Mouse (Mus musculus) small intestine, adult 2 months (tissue): ENCODE results near the gene Rbp1.

ENCODE experiments used
- CTCF ChIP-seq: fragments of 200-500 bp; IDR thresholded peaks from 2 replicates; pipeline ENCODE4 v1.5.1; 2012; ENCODE audit warnings: low read depth, mild to moderate bottlenecking, control low read depth, inconsistent platforms, low read length, moderate library complexity, mixed read lengths; ENCODE audit not compliant: insufficient replicate concordance, insufficient read length; ENCODE audit errors: extremely low read depth
- POLR2A ChIP-seq: fragments of 200-500 bp; IDR thresholded peaks from 2 replicates; pipeline ENCODE4 v1.6.1; 2012; ENCODE audit warnings: low read depth, mild to moderate bottlenecking, control low read depth, inconsistent platforms, low read length, moderate library complexity

GRCm38 (mm10) chr9:98380593-98380992, 42.2 kb upstream of the Rbp1 start:
- TF ChIP-seq POLR2A (no peak), CTCF (no peak)
